Mouse (Mus musculus): ENCODE results near the gene Gm20816. TPM values are rescaled to one million over a fixed set of nuclear protein-coding genes. Genes with fewer than 3 reads are reported as not detected.
"Not testable (repeated sequence)": the region's sequence is repeated elsewhere in the genome, so short reads cannot be mapped to it uniquely, and the experiment has no call there.

The Gm20816 gene
- total RNA-seq (2014; rRNA removed) (not detected in 2 replicates), polyA plus RNA-seq (2015; fragmentation: Nextera tagmentation; extraction: Ambion mirVana) (not detected in 2 replicates)

GRCm38 (mm10) chrY:68537655-68538054 lies at the start of gene Gm20816:
Gene Gm20816 (plus strand): TSS chrY:68537955.
- not testable (repeated sequence) for H3K9me3 ChIP-seq (ENCODE audit: low read length); DNase-seq (ENCODE audit: low spot score); H3K4me1 ChIP-seq (ENCODE audit: insufficient read depth, low read length); H3K27ac ChIP-seq (ENCODE audit: low read depth, low read length); H3K27me3 ChIP-seq (ENCODE audit: insufficient read depth, low read length); H3K9ac ChIP-seq (replicated peaks; ENCODE audit: low read length, poor library complexity, severe bottlenecking); H3K4me3 ChIP-seq (ENCODE audit: low read depth, low read length); ATAC-seq (ENCODE audit: low FRiP score); H3K4me2 ChIP-seq (ENCODE audit: low read depth, low read length, poor library complexity, severe bottlenecking); H3K36me3 ChIP-seq (ENCODE audit: insufficient read depth, low read length)
- no CpG with 5 or more reads among the region's 3 CpGs for WGBS

Other genes with a start within 250 kb of the Gm20816 start
- not detected in 2 replicates for gene Gm20937, start 243.1 kb upstream of the Gm20816 start, total RNA-seq (2014; rRNA removed)
- gene Gm20937, start 243.1 kb upstream of the Gm20816 start, polyA plus RNA-seq (2015; fragmentation: Nextera tagmentation; extraction: Ambion mirVana), result not detected in 2 replicates